Mouse (Mus musculus) cortical plate, adult 2 months (tissue): Measurements from ENCODE around the gene Phc3.

Source experiments
- CTCF ChIP-seq: fragments of 200-500 bp; IDR thresholded peaks from 2 replicates; pipeline ENCODE4 v1.5.1; 2011; ENCODE audit warnings: mild to moderate bottlenecking, control low read depth, low read length; ENCODE audit not compliant: insufficient read depth; ENCODE audit errors: extremely low read depth
- POLR2A ChIP-seq: fragments of 200-500 bp; IDR thresholded peaks from 2 replicates; pipeline ENCODE4 v1.6.1; 2011; ENCODE audit warnings: mild to moderate bottlenecking, low read length, control low read depth; ENCODE audit not compliant: insufficient read depth; ENCODE audit errors: extremely low read depth

GRCm38 (mm10) chr3:30864640-30865039 is 104.6 kb downstream of the Phc3 start:
- TF ChIP-seq CTCF (no peak), POLR2A (no peak)
